Mouse (Mus musculus): ENCODE measurements around the gene Gm11236.
"Not testable (repeated sequence)": the region's sequence is repeated elsewhere in the genome, so short reads cannot be mapped to it uniquely, and the experiment has no call there.

GRCm38 (mm10) chr4:73607581-73607980 lies 30.3 kb upstream of the Gm11236 start, which contains the start of gene Gm11238:
- not testable (repeated sequence) for TF ChIP-seq POLR2A (IDR thresholded peaks at IDR 0.05; ENCODE audit: low read depth, low read length); CTCF (IDR thresholded peaks at IDR 0.05; ENCODE audit: extremely low read depth, insufficient read length, insufficient replicate concordance, low read depth, low read length)
